Mouse (Mus musculus) limb, embryonic 15.5 days (tissue): ENCODE measurements around the gene Krt79. TPM values are rescaled to one million over a fixed set of nuclear protein-coding genes. Genes with fewer than 3 reads are reported as not detected.

Experiments used
- ATAC-seq: fragments of 200-750 bp; cut with Nextera tagmentation; 2 replicates; pipeline ENCODE4 v1.8.0; 2017; ENCODE audit warnings: low read depth, moderate TSS enrichment; ENCODE audit not compliant: insufficient number of reproducible peaks, low FRiP score, low TSS enrichment
- H3K27ac ChIP-seq: fragments of 300-500 bp; sonication (generic); 2 replicates; pipeline ENCODE4 v1.5.1; 2015; ENCODE audit warnings: moderate library complexity, mild to moderate bottlenecking, inconsistent platforms
- H3K27me3 ChIP-seq: fragments of 300-500 bp; sonication (generic); 2 replicates; pipeline ENCODE4 v1.6.1; 2015; ENCODE audit warnings: inconsistent platforms
- H3K36me3 ChIP-seq: fragments of 300-500 bp; sonication (generic); 2 replicates; pipeline ENCODE4 v1.6.1; 2015; ENCODE audit warnings: inconsistent platforms
- H3K4me1 ChIP-seq: fragments of 300-500 bp; sonication (generic); 2 replicates; pipeline ENCODE4 v1.6.1; 2015; ENCODE audit warnings: inconsistent platforms
- H3K4me2 ChIP-seq: fragments of 300-500 bp; sonication (generic); 2 replicates; pipeline ENCODE4 v1.6.1; 2015; ENCODE audit warnings: mild to moderate bottlenecking, inconsistent platforms
- H3K4me3 ChIP-seq: fragments of 300-500 bp; sonication (generic); 2 replicates; pipeline ENCODE4 v1.5.1; 2015; ENCODE audit warnings: mild to moderate bottlenecking, inconsistent platforms
- H3K9ac ChIP-seq: fragments of 300-500 bp; sonication (generic); 2 replicates; pipeline ENCODE4 v1.6.1; 2015; ENCODE audit warnings: inconsistent platforms
- H3K9me3 ChIP-seq: fragments of 300-500 bp; sonication (generic); 2 replicates; pipeline ENCODE4 v1.6.1; 2016; ENCODE audit warnings: inconsistent platforms
- WGBS: fragments of 180-500 bp; shearing (Covaris S2); methylation state at CpG from one replicate; pipeline ENCODE4 v1.1.7; 2015; 5-methylcytosine and 5-hydroxymethylcytosine counted together
- polyA plus RNA-seq: library from polyadenylated mRNA; unstranded; fragments of >200 nt; fragmentation: Nextera tagmentation; extraction: Ambion mirVana; gene quantifications from 2 replicates; pipeline ENCODE4 v1.2.1, GENCODE M21; 2015

Gene Krt79
- 1.2 and 1.3 TPM in 2 replicates for polyA plus RNA-seq

DNA sequence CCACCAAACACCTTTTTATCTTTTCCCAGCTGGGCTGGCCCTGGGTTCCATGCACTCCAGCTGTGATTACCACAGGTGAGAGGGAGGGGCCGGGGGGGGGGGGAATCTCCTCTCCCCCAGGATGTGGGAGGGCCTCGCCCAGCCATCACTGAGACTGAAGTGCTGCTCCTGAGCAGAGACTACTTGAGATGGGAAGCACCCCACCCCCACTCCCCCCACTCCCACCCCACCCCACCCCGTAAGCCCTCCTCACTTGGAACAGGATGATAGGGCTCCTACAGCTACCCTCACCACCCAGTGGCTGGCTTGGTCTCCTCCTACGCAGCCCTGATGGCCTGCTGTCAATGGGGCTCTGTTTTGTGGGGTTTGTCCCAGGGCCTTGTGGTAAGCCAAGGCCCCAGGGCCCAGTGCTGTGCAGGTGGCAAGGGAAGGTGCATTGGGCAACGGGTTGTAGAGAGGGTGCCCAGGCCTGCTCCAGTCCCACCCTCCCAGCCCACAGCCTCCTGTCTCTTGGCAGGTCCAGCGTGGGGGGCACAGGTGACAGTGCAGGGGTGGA is at the start of gene Krt79:
Gene Krt79, minus strand, starts transcription at position 51 of the 556 bp plus-strand sequence.
- Histone ChIP-seq H3K4me1 (peaks cover 30% of the 10 kb centered on the region), H3K9me3 (no peaks in the 10 kb centered on the region), H3K27ac (no peak within 1 kb of the TSS), H3K4me3 (no peak within 1 kb of the TSS), H3K36me3 (no peaks in the 10 kb centered on the region), H3K9ac (no peak within 1 kb of the TSS), H3K4me2 (no peak within 1 kb of the TSS), H3K27me3 (no peaks in the 10 kb centered on the region)
- peak; percentile 47; the same call in 1 of the 2 replicates for ATAC-seq
- 63% methylated on average over 5 of the region's 6 CpGs for WGBS

GRCm38 (mm10) chr15:101988714-101989113 is 48.6 kb upstream of the Krt79 start:
- no peak overlapping the region for H3K4me3 ChIP-seq
- H3K4me2 ChIP-seq, result no peak overlapping the region
- H3K9ac ChIP-seq, result no peak overlapping the region
- WGBS, result 69% methylated on average over 8 of the region's 8 CpGs
- H3K27ac ChIP-seq, result no peak overlapping the region
- ATAC-seq, result no peak
- H3K27me3 ChIP-seq, result no peaks in the 10 kb centered on the region; the same call in 1 of the 2 replicates
- peaks cover 7% of the 10 kb centered on the region for H3K4me1 ChIP-seq
- no peaks in the 10 kb centered on the region for H3K9me3 ChIP-seq
- no peaks in the 10 kb centered on the region for H3K36me3 ChIP-seq

DNA sequence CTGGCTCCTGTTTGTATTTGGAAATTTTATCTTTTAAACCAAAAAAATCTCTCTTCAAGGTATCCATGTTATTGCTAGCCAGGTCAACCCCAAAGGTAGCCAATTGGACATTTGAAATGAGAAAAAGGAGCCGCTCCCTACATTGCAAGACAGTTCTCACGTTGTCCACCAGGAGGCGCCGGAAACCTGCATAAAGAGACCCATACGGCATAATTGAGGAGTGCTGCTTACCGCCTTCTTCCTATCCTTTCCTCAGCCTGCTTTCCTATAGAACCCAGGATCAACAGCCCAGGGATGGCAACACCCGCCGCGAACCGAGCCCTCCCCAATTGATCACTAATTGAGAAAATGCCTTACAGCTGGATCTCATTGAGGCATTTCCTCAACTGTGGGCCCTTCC is 48.0 kb upstream of the Krt79 start:
- H3K27me3 ChIP-seq, result no peaks in the 10 kb centered on the region; the same call in 1 of the 2 replicates
- no peak overlapping the region for H3K4me3 ChIP-seq
- no peak overlapping the region for H3K9ac ChIP-seq
- WGBS, result under 1% methylated on average over 10 of the region's 10 CpGs
- peaks cover 12% of the 10 kb centered on the region for H3K4me1 ChIP-seq
- H3K36me3 ChIP-seq, result no peaks in the 10 kb centered on the region
- ATAC-seq, result no peak
- no peaks in the 10 kb centered on the region for H3K9me3 ChIP-seq
- no peak overlapping the region for H3K27ac ChIP-seq
- H3K4me2 ChIP-seq, result no peak overlapping the region

- Histone ChIP-seq H3K27ac (peak overlapping the region; percentile 43; the same call in 1 of the 2 replicates), H3K9me3 (no peaks in the 10 kb centered on the region), H3K4me1 (peaks cover 20% of the 10 kb centered on the region), H3K9ac (no peak overlapping the region), H3K27me3 (no peaks in the 10 kb centered on the region; the same call in 1 of the 2 replicates), H3K4me2 (peak overlapping the region; percentile 55; the same call in 1 of the 2 replicates), H3K36me3 (no peaks in the 10 kb centered on the region), H3K4me3 (no peak overlapping the region)
- ATAC-seq, result no peak
- WGBS, result 11% methylated on average over 6 of the region's 6 CpGs
Observed at GRCm38 (mm10) chr15:101984746-101985145, 44.6 kb upstream of the Krt79 start.

GRCm38 (mm10) chr15:101983949-101984601 is 44.0 kb upstream of the Krt79 start:
- Histone ChIP-seq H3K36me3 (no peaks in the 10 kb centered on the region), H3K4me3 (peak overlapping the region; percentile 31), H3K27me3 (no peaks in the 10 kb centered on the region; the same call in 1 of the 2 replicates), H3K27ac (peak overlapping the region; percentile 81), H3K4me2 (peak overlapping the region; percentile 55), H3K9me3 (no peaks in the 10 kb centered on the region), H3K9ac (no peak overlapping the region), H3K4me1 (peaks cover 20% of the 10 kb centered on the region)
- WGBS, result 2% methylated on average over 15 of the region's 15 CpGs
- peak; percentile 83 for ATAC-seq

GRCm38 (mm10) chr15:101983315-101983948 is 43.3 kb upstream of the Krt79 start:
- 77% methylated on average over 13 of the region's 13 CpGs for WGBS
- Histone ChIP-seq H3K27ac (peak overlapping the region; percentile 81), H3K27me3 (no peaks in the 10 kb centered on the region; the same call in 1 of the 2 replicates), H3K36me3 (no peaks in the 10 kb centered on the region), H3K4me1 (peaks cover 19% of the 10 kb centered on the region), H3K4me2 (peak overlapping the region; percentile 55), H3K4me3 (no peak overlapping the region), H3K9me3 (no peaks in the 10 kb centered on the region), H3K9ac (no peak overlapping the region)
- no peak for ATAC-seq

GRCm38 (mm10) chr15:101980849-101981248 is 40.7 kb upstream of the Krt79 start:
- no peaks in the 10 kb centered on the region for H3K36me3 ChIP-seq
- no peak overlapping the region for H3K4me2 ChIP-seq
- ATAC-seq, result no peak
- peaks cover 44% of the 10 kb centered on the region for H3K4me1 ChIP-seq
- H3K9ac ChIP-seq, result no peak overlapping the region
- no peak overlapping the region for H3K4me3 ChIP-seq
- H3K9me3 ChIP-seq, result no peaks in the 10 kb centered on the region
- peak overlapping the region; percentile 30 for H3K27ac ChIP-seq
- no peaks in the 10 kb centered on the region; the same call in 1 of the 2 replicates for H3K27me3 ChIP-seq
- WGBS, result 25% methylated on average over 6 of the region's 6 CpGs

DNA sequence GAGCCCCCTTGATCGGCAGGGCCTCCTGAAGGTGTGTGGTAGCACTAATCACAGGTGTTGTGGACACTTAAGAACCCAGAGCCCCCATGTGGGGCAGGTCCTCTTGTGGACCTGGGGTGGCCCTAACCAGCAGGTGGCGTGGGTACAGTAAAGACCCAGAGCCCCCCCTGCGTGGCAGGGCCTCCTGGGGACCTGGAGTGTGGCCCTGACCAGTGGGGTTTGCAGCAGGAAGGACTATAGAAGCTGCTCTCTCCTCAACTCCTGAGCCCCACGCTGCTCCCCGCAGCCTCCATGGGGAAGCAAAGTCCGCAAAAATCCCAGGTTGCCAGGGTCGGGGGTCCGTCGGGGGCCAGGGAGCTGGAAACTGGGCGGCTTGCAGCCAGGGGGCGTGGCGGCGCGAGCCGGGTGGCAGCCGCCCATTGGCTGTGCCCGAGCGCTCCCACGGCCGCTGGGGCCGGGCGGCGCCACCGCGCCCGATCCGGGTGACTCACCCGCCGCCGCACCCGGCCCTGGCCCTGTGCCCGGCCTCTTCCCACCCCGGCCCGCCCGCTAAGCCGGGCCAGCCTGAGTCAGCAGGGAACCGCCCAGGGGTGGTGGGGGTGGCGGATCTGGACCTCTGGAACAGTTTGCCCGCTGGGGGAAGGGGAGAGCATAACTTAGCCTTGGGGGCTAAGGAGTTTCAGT is 37.1 kb upstream of the Krt79 start:
- peak; percentile 70 for ATAC-seq
- Histone ChIP-seq H3K4me2 (peak overlapping the region; percentile 56), H3K4me1 (peaks cover 60% of the 10 kb centered on the region), H3K36me3 (no peaks in the 10 kb centered on the region), H3K9ac (0 out of 2 replicates have a peak overlapping the region, but pooled peaks have one; percentile 0), H3K27me3 (no peaks in the 10 kb centered on the region), H3K4me3 (peak overlapping the region; percentile 28), H3K27ac (peak overlapping the region; percentile 89), H3K9me3 (no peaks in the 10 kb centered on the region)
- under 1% methylated on average over 39 of the region's 39 CpGs for WGBS

- Histone ChIP-seq H3K36me3 (no peaks in the 10 kb centered on the region), H3K4me2 (peak overlapping the region; percentile 56), H3K4me3 (no peak overlapping the region), H3K27ac (peak overlapping the region; percentile 89), H3K9ac (no peak overlapping the region), H3K27me3 (no peaks in the 10 kb centered on the region), H3K4me1 (peaks cover 60% of the 10 kb centered on the region), H3K9me3 (no peaks in the 10 kb centered on the region)
- WGBS, result 32% methylated on average over 3 of the region's 3 CpGs
- no peak for ATAC-seq
Observed at GRCm38 (mm10) chr15:101976641-101977040, 36.5 kb upstream of the Krt79 start.

- Histone ChIP-seq H3K9me3 (no peaks in the 10 kb centered on the region), H3K36me3 (no peaks in the 10 kb centered on the region), H3K4me2 (no peak overlapping the region), H3K9ac (no peak overlapping the region), H3K4me3 (no peak overlapping the region), H3K27ac (peak overlapping the region; percentile 89), H3K4me1 (peaks cover 57% of the 10 kb centered on the region), H3K27me3 (no peaks in the 10 kb centered on the region)
- whole genome bisulfite sequencing, result 12% methylated on average over 5 of the region's 5 CpGs
- peak; percentile 30; the same call in 1 of the 2 replicates for ATAC-seq
Observed at GRCm38 (mm10) chr15:101976023-101976422, 35.9 kb upstream of the Krt79 start.

DNA sequence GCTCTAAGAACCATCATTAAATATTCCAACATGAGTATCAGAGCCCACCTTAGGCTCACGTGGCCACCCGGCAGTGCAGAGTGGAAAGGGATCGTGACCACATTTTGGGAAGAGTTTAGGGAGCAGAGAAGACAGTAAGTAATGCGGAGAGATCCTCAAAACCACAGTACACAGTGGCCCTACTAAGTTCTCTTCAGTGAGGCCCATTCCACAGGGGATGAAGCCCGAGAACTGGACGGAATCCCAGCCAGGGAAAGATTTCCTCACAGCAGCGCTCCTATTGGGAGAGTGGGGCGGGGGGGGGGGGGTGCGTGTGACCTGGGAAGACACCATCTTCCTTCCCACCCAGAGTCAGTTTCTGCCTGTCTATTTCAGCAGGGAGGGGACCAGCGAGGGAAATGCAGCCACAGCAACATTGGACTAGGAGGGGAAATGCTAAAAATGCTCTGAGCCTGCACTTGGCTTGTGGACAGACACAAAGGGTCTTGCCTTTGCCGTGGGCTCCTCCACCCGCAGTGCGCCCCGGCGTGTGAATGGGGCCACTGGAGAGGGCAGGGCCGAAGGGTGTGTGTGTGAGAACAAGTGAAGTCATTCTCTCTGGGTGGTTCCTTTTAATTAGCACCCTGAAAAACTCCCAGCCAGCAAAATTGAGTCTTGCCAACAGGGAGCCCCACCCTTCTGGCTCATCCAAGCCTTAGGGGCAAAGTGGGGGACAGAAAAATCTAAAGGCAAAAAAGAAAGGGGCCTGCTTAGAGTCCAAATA is 34.1 kb upstream of the Krt79 start:
- Histone ChIP-seq H3K9me3 (no peaks in the 10 kb centered on the region), H3K27me3 (no peaks in the 10 kb centered on the region), H3K36me3 (no peaks in the 10 kb centered on the region), H3K27ac (peak overlapping the region; percentile 89), H3K4me2 (no peak overlapping the region), H3K4me1 (peaks cover 51% of the 10 kb centered on the region), H3K9ac (no peak overlapping the region), H3K4me3 (no peak overlapping the region)
- WGBS, result 49% methylated on average over 16 of the region's 16 CpGs
- ATAC-seq, result no peak
